Mouse (Mus musculus) olfactory bulb, adult 2 months (tissue): Measurements from ENCODE around the gene Slc34a3.

Source experiments
- CTCF ChIP-seq: fragments of 200-500 bp; IDR thresholded peaks from 2 replicates; pipeline ENCODE4 v1.5.1; 2012; ENCODE audit warnings: low read depth, mild to moderate bottlenecking, low read length, moderate library complexity; ENCODE audit not compliant: insufficient read depth
- POLR2A ChIP-seq: fragments of 200-500 bp; IDR thresholded peaks from 2 replicates; pipeline ENCODE4 v1.6.1; 2012; ENCODE audit warnings: mild to moderate bottlenecking, low read depth, low read length, moderate library complexity; ENCODE audit not compliant: insufficient read depth

- TF ChIP-seq CTCF (no peak), POLR2A (no peak)
Observed at GRCm38 (mm10) chr2:25186575-25186930, 47.6 kb downstream of the Slc34a3 start.
